Mouse (Mus musculus): ENCODE data around the gene Ahrr. TPM values are rescaled to one million over a fixed set of nuclear protein-coding genes. Genes with fewer than 3 reads are reported as not detected.

Ahrr gene
- polyA plus RNA-seq, 1 experiment from 2014 or later: 1.3 TPM

GRCm38 (mm10) chr13:74237574-74237973 is 54.6 kb downstream of the Ahrr start:
- WGBS: 76% methylated on average over 7 of the region's 7 CpGs
- no peaks in the 10 kb centered on the region for H3K4me1 ChIP-seq (replicated peaks)
- H3K9ac ChIP-seq (replicated peaks): no peak overlapping the region
- H3K27ac ChIP-seq: no peak overlapping the region
- H3K4me3 ChIP-seq (replicated peaks): no peak overlapping the region
- no peak for ATAC-seq (ENCODE audit: insufficient number of reproducible peaks, insufficient read depth, low FRiP score, low TSS enrichment, low read depth)
- H3K4me2 ChIP-seq: no peak overlapping the region
- no peaks in the 10 kb centered on the region; the same call in 1 of the 2 replicates for H3K27me3 ChIP-seq
- H3K9me3 ChIP-seq: no peaks in the 10 kb centered on the region
- no peaks in the 10 kb centered on the region for H3K36me3 ChIP-seq

GRCm38 (mm10) chr13:74220659-74221058 is 71.5 kb downstream of the Ahrr start:
- Histone ChIP-seq H3K4me1 (replicated peaks) (no peaks in the 10 kb centered on the region), H3K4me3 (replicated peaks) (no peak overlapping the region), H3K9me3 (no peaks in the 10 kb centered on the region), H3K36me3 (no peaks in the 10 kb centered on the region), H3K27me3 (0 out of 2 replicates have a peak, but pooled peaks cover 4% of the 10 kb centered on the region), H3K9ac (replicated peaks) (no peak overlapping the region), H3K27ac (no peak overlapping the region), H3K4me2 (no peak overlapping the region)
- WGBS: 35% methylated on average over 1 of the region's 1 CpGs
- ATAC-seq (ENCODE audit: insufficient number of reproducible peaks, insufficient read depth, low FRiP score, low TSS enrichment, low read depth): no peak

DNA sequence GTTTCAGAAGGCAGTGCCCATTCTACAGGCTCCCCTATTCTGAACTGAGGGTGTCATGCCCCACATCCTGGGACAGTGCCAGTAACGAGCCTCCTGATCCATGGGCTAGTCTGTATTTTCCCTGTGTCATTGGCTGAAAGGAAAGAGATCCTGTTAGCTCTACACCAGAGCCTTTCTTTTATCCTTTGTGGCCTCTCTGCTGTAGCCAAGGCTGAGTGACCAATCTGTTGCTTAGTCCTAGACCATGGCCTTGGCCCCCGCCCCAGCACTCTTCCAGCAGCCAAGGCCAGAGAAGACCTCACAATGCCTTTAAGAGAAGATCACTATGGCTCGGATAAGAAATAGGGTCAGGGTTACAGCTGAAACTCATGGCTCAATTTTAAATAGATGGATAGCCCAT is 73.7 kb downstream of the Ahrr start:
- Histone ChIP-seq H3K4me1 (replicated peaks) (no peaks in the 10 kb centered on the region), H3K27ac (no peak overlapping the region), H3K27me3 (0 out of 2 replicates have a peak, but pooled peaks cover 4% of the 10 kb centered on the region), H3K4me2 (no peak overlapping the region), H3K4me3 (replicated peaks) (no peak overlapping the region), H3K36me3 (no peaks in the 10 kb centered on the region), H3K9me3 (no peaks in the 10 kb centered on the region), H3K9ac (replicated peaks) (no peak overlapping the region)
- no peak for ATAC-seq (ENCODE audit: insufficient number of reproducible peaks, insufficient read depth, low FRiP score, low TSS enrichment, low read depth)
- WGBS: 77% methylated on average over 3 of the region's 3 CpGs

- ATAC-seq (ENCODE audit: insufficient number of reproducible peaks, insufficient read depth, low FRiP score, low TSS enrichment, low read depth): no peak
- Histone ChIP-seq H3K9ac (replicated peaks) (peak overlapping the region; percentile 83), H3K4me1 (replicated peaks) (peaks cover 11% of the 10 kb centered on the region), H3K4me2 (peak overlapping the region; percentile 86), H3K36me3 (peaks cover 26% of the 10 kb centered on the region), H3K27ac (peak overlapping the region; percentile 78), H3K4me3 (replicated peaks) (peak overlapping the region; percentile 80), H3K9me3 (no peaks in the 10 kb centered on the region), H3K27me3 (no peaks in the 10 kb centered on the region)
- 20% methylated on average over 12 of the region's 12 CpGs for WGBS
Observed at GRCm38 (mm10) chr13:74208986-74209345, 83.2 kb downstream of the Ahrr start.

GRCm38 (mm10) chr13:74208317-74208985 is 83.7 kb downstream of the Ahrr start, which contains the start of gene Exoc3:
Gene Exoc3 (minus strand): TSS chr13:74208732.
- peak within 1 kb of the TSS; percentile 80 for H3K4me3 ChIP-seq (replicated peaks)
- H3K4me1 ChIP-seq (replicated peaks): peaks cover 11% of the 10 kb centered on the region
- no peaks in the 10 kb centered on the region for H3K27me3 ChIP-seq
- H3K4me2 ChIP-seq: peak within 1 kb of the TSS; percentile 86
- H3K9me3 ChIP-seq: no peaks in the 10 kb centered on the region
- H3K9ac ChIP-seq (replicated peaks): peak within 1 kb of the TSS; percentile 83
- ATAC-seq (ENCODE audit: insufficient number of reproducible peaks, insufficient read depth, low FRiP score, low TSS enrichment, low read depth): peak; percentile 95
- under 1% methylated on average over 39 of the region's 39 CpGs for WGBS
- peaks cover 31% of the 10 kb centered on the region for H3K36me3 ChIP-seq
- H3K27ac ChIP-seq: peak within 1 kb of the TSS; percentile 78

GRCm38 (mm10) chr13:74196451-74196850 is 95.7 kb downstream of the Ahrr start:
- Histone ChIP-seq H3K9ac (replicated peaks) (no peak overlapping the region), H3K27me3 (no peaks in the 10 kb centered on the region), H3K27ac (no peak overlapping the region), H3K9me3 (no peaks in the 10 kb centered on the region), H3K4me3 (replicated peaks) (no peak overlapping the region), H3K4me2 (no peak overlapping the region), H3K36me3 (peaks cover 52% of the 10 kb centered on the region), H3K4me1 (replicated peaks) (no peaks in the 10 kb centered on the region)
- 82% methylated on average over 3 of the region's 3 CpGs for WGBS
- ATAC-seq (ENCODE audit: insufficient number of reproducible peaks, insufficient read depth, low FRiP score, low TSS enrichment, low read depth): no peak

GRCm38 (mm10) chr13:74192613-74193012 is 99.5 kb downstream of the Ahrr start:
- H3K36me3 ChIP-seq: peaks cover 74% of the 10 kb centered on the region
- WGBS: 82% methylated on average over 6 of the region's 6 CpGs
- ATAC-seq (ENCODE audit: insufficient number of reproducible peaks, insufficient read depth, low FRiP score, low TSS enrichment, low read depth): no peak

GRCm38 (mm10) chr13:74183011-74183695 is 109.0 kb downstream of the Ahrr start:
- Histone ChIP-seq H3K27me3 (no peaks in the 10 kb centered on the region), H3K4me1 (replicated peaks) (no peaks in the 10 kb centered on the region), H3K27ac (no peak overlapping the region), H3K36me3 (peaks cover 65% of the 10 kb centered on the region), H3K4me2 (no peak overlapping the region), H3K4me3 (replicated peaks) (no peak overlapping the region), H3K9me3 (no peaks in the 10 kb centered on the region), H3K9ac (replicated peaks) (no peak overlapping the region)
- no peak for ATAC-seq (ENCODE audit: insufficient number of reproducible peaks, insufficient read depth, low FRiP score, low TSS enrichment, low read depth)
- WGBS: 88% methylated on average over 5 of the region's 5 CpGs

More at GRCm38 (mm10) chr13:74192613-74193012, 99.5 kb downstream of the Ahrr start:
- Histone ChIP-seq H3K27ac (no peak overlapping the region), H3K27me3 (no peaks in the 10 kb centered on the region), H3K9me3 (no peaks in the 10 kb centered on the region), H3K4me2 (no peak overlapping the region), H3K4me3 (replicated peaks) (no peak overlapping the region), H3K4me1 (replicated peaks) (no peaks in the 10 kb centered on the region), H3K9ac (replicated peaks) (no peak overlapping the region)

- no peak overlapping the region for H3K9ac ChIP-seq (replicated peaks)
- no peak overlapping the region for H3K4me3 ChIP-seq (replicated peaks)
- peaks cover 63% of the 10 kb centered on the region for H3K36me3 ChIP-seq
- 91% methylated on average over 5 of the region's 5 CpGs for WGBS
- no peaks in the 10 kb centered on the region for H3K9me3 ChIP-seq
- ATAC-seq (ENCODE audit: insufficient number of reproducible peaks, insufficient read depth, low FRiP score, low TSS enrichment, low read depth): no peak
- no peaks in the 10 kb centered on the region for H3K27me3 ChIP-seq
- 0 out of 2 replicates have a peak, but pooled peaks cover under 1% of the 10 kb centered on the region for H3K4me1 ChIP-seq (replicated peaks)
- no peak overlapping the region for H3K4me2 ChIP-seq
- no peak overlapping the region for H3K27ac ChIP-seq
Observed at GRCm38 (mm10) chr13:74172036-74172435, 120.1 kb downstream of the Ahrr start.

DNA sequence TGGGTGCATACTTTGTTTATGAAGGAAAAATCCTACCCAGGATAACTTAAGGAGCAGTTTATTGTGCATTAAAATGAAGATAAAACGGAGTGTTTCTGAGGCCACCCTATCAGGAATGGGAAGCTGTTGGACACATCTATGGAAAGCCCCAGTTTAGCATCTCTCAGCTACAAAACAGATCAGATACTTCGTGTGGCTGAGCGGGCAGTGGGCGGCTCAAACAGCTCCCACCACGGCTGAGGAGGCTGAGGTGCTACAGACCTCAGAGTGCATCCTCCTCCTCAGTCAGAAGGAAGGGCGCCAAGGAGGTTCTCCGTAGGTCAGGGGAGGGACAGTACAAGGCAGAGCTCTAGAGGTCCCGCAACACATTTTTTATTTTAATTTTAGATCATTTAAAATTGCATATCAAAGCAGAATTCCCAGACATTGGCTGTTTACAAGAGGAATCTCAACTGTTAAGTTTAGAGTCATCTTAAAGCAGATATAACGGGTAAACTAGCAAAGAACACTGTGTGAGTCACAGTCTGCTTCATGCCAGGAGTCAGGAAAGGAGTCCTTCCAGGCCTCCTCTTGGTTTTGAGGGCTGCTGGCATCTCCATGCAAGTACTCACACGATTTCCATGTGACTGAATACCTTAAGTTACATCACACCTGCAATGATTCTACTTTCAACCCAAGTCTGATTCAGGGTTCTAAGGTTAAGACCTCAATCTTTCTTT is 122.5 kb downstream of the Ahrr start:
- Histone ChIP-seq H3K27me3 (no peaks in the 10 kb centered on the region), H3K36me3 (peaks cover 43% of the 10 kb centered on the region), H3K9me3 (no peaks in the 10 kb centered on the region), H3K27ac (no peak overlapping the region), H3K4me3 (replicated peaks) (no peak overlapping the region), H3K9ac (replicated peaks) (no peak overlapping the region), H3K4me2 (no peak overlapping the region), H3K4me1 (replicated peaks) (0 out of 2 replicates have a peak, but pooled peaks cover 3% of the 10 kb centered on the region)
- ATAC-seq (ENCODE audit: insufficient number of reproducible peaks, insufficient read depth, low FRiP score, low TSS enrichment, low read depth): no peak
- WGBS: 86% methylated on average over 10 of the region's 10 CpGs

GRCm38 (mm10) chr13:74167492-74167891 is 124.6 kb downstream of the Ahrr start:
- Histone ChIP-seq H3K4me3 (replicated peaks) (no peak overlapping the region), H3K27me3 (0 out of 2 replicates have a peak, but pooled peaks cover 6% of the 10 kb centered on the region), H3K9me3 (no peaks in the 10 kb centered on the region), H3K9ac (replicated peaks) (no peak overlapping the region), H3K36me3 (peaks cover 27% of the 10 kb centered on the region), H3K4me1 (replicated peaks) (0 out of 2 replicates have a peak, but pooled peaks cover 3% of the 10 kb centered on the region), H3K4me2 (no peak overlapping the region), H3K27ac (no peak overlapping the region)
- no peak for ATAC-seq (ENCODE audit: insufficient number of reproducible peaks, insufficient read depth, low FRiP score, low TSS enrichment, low read depth)
- 89% methylated on average over 2 of the region's 2 CpGs for WGBS
